Mouse (Mus musculus) kidney, adult 2 months (tissue): ENCODE data around the gene Rasal1.

ENCODE experiments used
- CTCF ChIP-seq: fragments of 200-500 bp; conservative IDR thresholded peaks from 2 replicates; pipeline ENCODE4 v1.5.1; 2011; ENCODE audit warnings: low read depth, mild to moderate bottlenecking, control low read depth, low read length, moderate library complexity, mixed read lengths; ENCODE audit not compliant: insufficient read depth, insufficient read length
- POLR2A ChIP-seq: fragments of 200-500 bp; IDR thresholded peaks from one replicate; pipeline ENCODE4 v1.6.1; 2011; ENCODE audit warnings: low read depth, low read length, control low read depth

DNA sequence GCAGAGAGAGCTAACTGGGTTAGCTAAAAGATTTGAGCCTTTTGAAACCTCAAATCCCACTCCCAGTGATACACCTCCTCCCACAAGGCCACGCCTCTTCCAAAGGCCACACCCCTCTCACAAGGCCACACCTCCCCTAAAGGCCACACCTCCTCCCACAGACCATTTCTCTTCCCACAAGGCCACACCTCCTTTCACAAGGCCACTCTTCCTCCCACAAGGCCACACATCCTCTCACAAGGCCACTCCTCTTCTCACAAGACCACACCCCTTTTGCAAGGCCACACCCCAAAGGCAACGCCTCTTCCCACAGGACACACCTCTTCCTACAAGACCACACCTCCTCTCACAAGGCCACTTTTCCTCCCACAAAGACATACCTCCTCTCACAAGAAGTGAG lies 28.9 kb downstream of the Rasal1 start:
- no peak for TF ChIP-seq CTCF
- TF ChIP-seq POLR2A: no peak
